Mouse (Mus musculus): ENCODE measurements around the gene Zic1.

The Zic1 gene

DNA sequence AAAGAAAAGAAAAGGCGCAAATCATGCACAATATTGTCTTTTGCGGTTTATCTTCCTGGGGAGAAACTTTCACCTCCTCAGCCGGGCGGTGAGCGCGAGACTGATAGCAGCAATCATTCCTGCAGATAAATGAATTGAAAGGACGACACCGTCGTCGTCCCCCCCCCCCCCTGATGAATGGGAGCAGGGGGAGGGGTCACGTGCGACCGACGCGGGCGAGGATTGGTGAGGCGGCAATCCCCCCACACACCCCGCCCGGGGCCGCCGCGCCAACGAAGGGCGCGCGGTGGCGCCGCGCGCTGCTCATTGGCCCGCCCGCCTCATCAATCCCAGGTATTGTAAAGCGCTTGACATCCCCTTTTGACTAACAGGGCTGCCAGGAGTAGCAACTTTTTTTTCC is at the start of gene Zic1:
Zic1 (minus strand) TSS at position 147 of the 400 bp plus-strand sequence.
- TF ChIP-seq GATA4 (IDR thresholded peaks at IDR 0.05; ENCODE audit: insufficient replicate concordance, low read length): no peak

GRCm38 (mm10) chr9:91414007-91414661 is 48.5 kb upstream of the Zic1 start:
- TF ChIP-seq GATA4 (IDR thresholded peaks at IDR 0.05; ENCODE audit: insufficient replicate concordance, low read length): no peak

DNA sequence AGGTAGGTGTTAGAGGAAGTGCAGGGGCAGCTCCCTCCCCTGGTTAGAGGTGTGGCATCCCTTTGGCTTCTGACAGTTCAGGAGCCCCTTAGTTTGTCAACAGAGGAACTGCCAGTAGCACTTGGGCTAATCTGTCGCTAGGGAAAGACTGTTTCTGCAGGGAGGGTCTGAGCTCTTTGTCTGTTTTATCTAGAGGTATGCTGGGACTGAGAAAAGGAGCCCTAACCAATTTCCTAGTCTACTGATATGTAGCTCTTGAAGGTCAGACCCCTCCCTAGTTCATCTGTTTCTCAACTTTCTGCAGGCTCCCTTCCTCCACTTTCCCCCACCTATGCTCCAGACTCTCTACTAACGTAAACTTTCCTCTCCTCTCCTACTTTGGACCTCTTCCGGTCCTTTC is 44.2 kb upstream of the Zic1 start:
- no peak for TF ChIP-seq GATA4 (IDR thresholded peaks at IDR 0.05; ENCODE audit: insufficient replicate concordance, low read length)

GRCm38 (mm10) chr9:91406258-91406763 is 40.7 kb upstream of the Zic1 start:
- TF ChIP-seq GATA4 (IDR thresholded peaks at IDR 0.05; ENCODE audit: insufficient replicate concordance, low read length): no peak

DNA sequence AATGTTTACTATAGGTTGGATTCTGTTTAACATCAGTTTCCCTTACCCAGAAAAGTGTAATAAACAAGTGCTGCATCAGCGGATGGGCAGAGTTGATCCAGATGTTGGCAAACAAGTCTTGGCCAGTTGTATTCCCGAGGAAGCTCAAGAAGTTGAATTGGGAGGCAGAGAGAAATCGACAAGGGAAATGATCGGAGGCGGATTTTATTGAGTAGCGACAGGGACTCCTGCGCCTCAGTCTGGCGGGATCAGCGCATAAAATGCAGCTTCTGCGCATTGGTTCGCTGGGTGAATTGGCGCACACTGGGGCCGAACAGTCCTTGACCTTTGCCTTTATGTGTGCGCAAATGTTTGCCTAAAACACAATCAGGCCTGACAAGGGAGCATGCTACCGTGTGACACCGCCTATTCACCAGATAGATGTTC is 40.2 kb upstream of the Zic1 start:
- no peak for TF ChIP-seq GATA4 (IDR thresholded peaks at IDR 0.05; ENCODE audit: insufficient replicate concordance, low read length)

DNA sequence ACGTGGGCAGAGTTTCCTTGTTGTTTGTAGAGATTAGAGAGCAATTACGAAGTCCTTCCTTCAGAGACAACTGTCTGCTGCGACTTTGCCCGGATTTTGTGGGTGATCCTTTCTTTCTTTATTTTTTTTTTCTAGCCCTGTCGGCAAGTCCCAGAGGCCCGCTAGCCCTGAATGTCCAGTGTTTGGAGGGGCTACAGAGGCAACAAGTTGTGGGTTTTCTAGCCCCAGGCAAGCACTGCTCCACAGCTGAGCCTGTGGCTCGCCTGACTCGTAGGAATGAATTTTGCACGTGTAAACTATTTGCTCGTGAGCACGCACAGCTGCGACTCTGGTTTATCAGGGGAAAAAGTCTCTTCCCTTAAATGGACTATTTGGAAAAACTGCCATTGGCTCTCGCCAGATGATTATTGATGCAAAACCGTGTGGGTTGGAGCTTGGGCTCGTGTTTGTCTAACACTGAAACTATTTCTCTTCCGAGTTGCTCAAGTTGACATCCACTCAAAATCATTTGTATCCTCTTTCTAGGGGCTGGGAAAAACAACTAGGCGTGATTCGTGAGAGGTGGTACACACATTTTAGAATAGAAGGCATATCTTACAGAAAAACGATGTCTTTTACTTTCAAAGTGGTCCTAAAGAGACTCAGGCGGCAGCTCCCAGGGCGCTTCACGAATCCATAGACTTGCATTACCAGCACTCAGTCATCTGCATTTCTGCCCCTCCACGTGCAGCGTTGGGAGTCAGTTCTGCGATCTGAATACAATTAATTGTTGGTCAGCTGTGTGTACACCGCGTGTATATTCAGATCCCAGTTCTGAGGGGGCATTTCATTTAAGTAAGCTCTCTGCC is 39.5 kb upstream of the Zic1 start:
- no peak for TF ChIP-seq GATA4 (IDR thresholded peaks at IDR 0.05; ENCODE audit: insufficient replicate concordance, low read length)

- no peak for TF ChIP-seq GATA4 (IDR thresholded peaks at IDR 0.05; ENCODE audit: insufficient replicate concordance, low read length)
These were observed 38.6 kb upstream of the Zic1 start for GRCm38 (mm10) chr9:91404229-91404628.

- TF ChIP-seq GATA4 (IDR thresholded peaks at IDR 0.05; ENCODE audit: insufficient replicate concordance, low read length): no peak
These were observed 35.9 kb upstream of the Zic1 start for GRCm38 (mm10) chr9:91401471-91401870.

- TF ChIP-seq GATA4 (IDR thresholded peaks at IDR 0.05; ENCODE audit: insufficient replicate concordance, low read length): no peak
These were observed 35.0 kb upstream of the Zic1 start for GRCm38 (mm10) chr9:91400482-91401093.

DNA sequence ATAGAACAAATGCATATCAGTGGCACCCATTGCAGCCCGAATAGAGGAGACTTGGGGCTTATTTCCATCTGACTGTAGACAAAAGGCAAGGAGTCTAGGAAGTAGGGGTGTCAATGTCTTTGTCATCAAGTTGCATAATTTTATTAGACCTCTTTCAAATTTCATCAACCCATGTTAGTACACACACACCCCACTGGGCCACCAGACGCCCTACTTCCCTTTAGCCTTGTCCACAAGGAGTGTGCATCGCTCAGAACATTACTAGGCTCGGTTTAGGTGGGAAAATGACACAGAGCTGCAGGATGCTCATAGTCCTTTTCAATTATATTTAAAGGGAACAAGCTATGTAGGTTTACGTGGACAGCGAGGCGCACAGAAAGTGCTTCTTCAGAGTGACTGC is 34.4 kb upstream of the Zic1 start:
- TF ChIP-seq GATA4 (IDR thresholded peaks at IDR 0.05; ENCODE audit: insufficient replicate concordance, low read length): no peak

DNA sequence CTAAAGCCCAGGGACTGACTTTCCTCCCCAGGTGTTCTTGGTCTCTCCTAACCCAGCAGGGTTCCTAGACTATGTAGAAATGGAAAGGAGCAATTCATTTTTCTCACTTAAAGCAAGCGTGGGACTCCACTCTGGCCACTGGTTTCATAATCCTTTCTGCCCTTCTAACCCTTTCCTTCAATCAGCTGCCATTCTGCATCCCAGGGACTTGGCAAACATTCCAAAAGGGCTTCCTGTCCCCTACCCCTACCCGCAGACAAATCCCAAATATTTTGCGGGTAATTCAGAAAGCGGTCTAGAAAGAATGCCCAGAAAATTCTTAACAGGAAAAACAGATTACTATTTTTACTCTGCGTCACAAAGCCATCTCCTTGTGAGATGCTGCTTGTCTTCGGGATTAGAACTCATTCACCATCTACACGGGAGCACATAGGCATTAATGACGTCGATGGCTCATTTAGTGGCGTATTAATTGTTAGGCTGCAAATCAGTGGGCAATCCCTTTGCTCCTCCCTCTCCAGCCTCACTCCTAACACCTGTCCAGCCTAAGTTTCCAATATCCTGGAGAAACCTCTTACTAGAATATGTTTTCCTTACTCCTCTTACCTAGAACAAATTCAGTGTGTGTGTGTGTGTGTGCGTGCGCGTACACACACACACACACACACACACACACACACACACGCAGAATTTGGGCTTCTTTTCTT is 29.6 kb upstream of the Zic1 start:
- no peak for TF ChIP-seq GATA4 (IDR thresholded peaks at IDR 0.05; ENCODE audit: insufficient replicate concordance, low read length)

DNA sequence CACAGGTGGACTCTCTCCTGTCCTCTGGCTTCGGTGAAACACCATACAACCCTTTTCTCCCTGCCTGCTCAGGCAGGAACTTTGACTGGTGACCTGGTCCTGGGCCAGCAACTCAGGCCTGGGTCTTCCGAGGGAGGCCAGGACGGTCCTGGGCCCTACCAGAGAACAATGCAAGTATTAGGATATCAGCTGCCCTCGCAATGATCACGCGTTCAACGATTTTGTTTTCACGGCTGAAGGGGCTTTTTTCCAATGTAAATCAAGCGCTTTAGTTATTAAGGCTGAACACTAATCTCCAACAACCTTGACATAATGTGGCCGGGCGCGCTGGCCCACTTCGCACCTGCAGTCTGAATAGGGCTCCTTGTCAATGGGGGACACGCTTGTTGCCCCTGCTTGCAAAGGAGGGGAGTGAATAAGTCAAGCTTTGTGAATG is 28.6 kb upstream of the Zic1 start:
- no peak for TF ChIP-seq GATA4 (IDR thresholded peaks at IDR 0.05; ENCODE audit: insufficient replicate concordance, low read length)

DNA sequence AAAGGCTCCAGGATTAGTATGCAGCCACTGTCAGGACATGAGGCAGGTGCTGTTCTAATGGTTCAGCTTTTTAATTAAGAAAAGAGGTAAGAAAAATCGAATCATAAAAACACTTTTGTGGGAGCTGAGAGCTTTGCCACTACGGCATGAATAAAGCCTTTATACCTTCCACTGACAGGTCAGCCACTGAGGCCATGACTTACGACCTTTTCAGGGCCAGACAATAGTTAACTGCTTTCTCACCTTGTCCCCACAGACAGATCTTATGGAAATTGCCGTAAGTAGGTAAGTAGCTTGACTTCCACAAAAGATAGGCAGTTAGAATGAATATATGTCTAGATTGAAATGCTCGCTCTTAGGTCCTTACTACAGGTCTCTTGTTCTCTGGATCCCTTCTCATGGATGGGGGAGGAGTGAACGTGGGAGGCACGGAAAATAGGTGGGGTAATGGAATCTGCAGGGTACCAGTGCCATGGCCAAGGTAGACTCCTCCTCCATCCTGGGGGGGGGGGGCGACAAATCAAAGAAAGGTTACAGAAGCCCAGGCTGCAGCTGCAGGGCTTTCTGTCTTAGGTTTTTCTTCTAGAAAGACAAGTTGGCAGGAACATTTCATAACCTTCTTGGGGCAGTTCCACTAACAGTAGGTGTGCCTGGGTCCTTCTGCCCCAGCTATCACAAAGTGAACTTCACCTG is 27.9 kb upstream of the Zic1 start:
- TF ChIP-seq GATA4 (IDR thresholded peaks at IDR 0.05; ENCODE audit: insufficient replicate concordance, low read length): no peak

DNA sequence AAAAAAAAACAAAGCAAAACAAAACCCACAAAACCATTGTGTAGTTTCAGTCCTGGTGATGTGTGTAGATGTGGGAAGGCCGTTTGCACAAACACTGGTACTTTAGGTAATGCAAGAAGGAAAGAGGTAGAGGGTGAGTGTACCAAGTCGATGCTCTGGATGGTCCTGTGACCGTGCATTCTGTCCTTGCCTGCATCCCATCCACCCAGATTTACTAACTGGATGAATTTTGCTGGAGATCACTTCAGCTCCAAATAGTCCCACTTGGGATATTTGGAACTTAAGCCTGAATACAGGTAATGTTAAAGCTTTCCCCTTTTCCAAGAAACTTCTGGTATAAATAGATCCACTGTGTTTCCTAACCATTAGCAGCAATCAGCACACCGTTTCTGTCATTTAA is 22.6 kb upstream of the Zic1 start:
- no peak for TF ChIP-seq GATA4 (IDR thresholded peaks at IDR 0.05; ENCODE audit: insufficient replicate concordance, low read length)

DNA sequence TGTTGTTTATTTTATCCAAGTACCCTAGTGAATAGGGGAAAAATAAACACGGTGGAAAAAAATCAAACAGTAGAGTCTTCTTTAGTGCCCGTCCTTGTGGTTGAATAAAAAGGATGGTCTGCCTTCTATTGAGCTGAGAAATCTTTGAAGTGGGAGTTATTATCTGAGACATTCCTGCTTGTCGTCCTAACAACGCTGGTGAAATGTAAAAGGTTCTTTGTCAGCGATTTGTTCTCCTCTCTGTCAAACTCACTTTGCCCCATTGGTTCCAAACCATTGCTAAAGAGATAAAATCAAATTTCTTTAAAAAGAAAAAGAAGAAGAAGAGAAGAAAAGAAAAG is 22.1 kb upstream of the Zic1 start:
- TF ChIP-seq GATA4 (IDR thresholded peaks at IDR 0.05; ENCODE audit: insufficient replicate concordance, low read length): no peak
